Mouse (Mus musculus): ENCODE results near the gene Prkn. TPM values are rescaled to one million over a fixed set of nuclear protein-coding genes. Genes with fewer than 3 reads are reported as not detected.

Gene Prkn
- polyA plus RNA-seq, 1 experiment from 2014 or later = 1.5 TPM

DNA sequence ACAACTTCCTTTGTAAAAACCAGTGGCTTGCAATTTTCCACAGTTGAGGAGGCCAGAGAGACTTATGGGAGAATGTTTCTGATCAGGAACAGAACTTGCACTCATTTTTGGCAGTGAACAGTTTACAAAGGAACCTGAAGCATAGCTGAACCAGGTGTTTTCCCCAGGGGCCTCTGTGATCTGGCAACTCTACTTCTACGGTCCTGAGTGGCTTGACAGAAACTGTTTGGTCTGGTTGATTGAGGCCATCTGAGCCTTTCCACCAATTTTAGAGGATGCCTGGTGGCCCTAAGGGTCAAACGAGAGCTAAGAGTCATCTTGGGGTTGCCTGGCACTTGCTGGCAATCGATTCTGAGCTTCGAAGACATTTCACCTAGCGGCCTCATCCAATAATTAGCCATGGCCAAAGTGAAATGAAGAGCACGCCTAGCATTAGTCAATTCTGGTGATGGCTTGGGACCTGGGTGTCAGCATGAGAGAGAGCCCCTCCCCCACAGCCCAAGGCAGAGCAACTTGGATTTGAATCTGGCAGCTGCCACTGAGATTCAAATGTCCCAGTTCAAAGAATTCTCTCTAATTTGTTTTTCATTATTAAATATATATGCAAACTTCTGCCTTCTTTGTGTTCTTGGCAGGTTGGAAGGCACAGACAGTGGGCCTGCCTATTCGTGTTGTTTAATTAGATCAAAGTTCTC is 479.6 kb downstream of the Prkn start:
- ATAC-seq (ENCODE audit: low FRiP score) = no peak
- no peaks in the 10 kb centered on the region for H3K27me3 ChIP-seq
- H3K4me3 ChIP-seq (replicated peaks) = no peak overlapping the region
- no peaks in the 10 kb centered on the region for H3K9me3 ChIP-seq
- WGBS = 72% methylated on average over 7 of the region's 7 CpGs
- H3K9ac ChIP-seq = no peak overlapping the region
- H3K27ac ChIP-seq = no peak overlapping the region
- no peaks in the 10 kb centered on the region for H3K36me3 ChIP-seq (replicated peaks)
- H3K4me1 ChIP-seq = no peaks in the 10 kb centered on the region
- no peak overlapping the region for H3K4me2 ChIP-seq

DNA sequence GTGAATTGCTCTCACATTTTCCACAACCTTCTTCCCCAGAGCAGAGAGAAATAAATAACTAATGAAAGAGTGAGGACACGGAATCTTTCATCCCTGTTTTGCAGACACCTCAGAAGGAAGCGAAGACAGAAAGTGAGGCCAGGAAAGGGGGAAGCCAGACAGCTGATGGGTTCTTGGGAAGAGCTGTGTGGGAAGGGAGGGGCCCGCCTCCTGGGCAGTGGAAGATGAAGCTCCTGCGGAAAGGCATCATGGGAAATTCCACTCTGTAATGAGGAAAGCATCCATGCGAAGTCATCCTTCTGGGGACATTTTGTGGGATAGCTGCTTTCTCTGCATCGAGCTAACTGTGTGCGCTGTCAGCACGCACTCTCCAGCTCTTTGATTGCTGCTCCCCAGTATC is 491.9 kb downstream of the Prkn start:
- H3K4me3 ChIP-seq (replicated peaks) = no peak overlapping the region
- peak overlapping the region; percentile 32; the same call in 1 of the 2 replicates for H3K27ac ChIP-seq
- no peak overlapping the region for H3K9ac ChIP-seq
- no peaks in the 10 kb centered on the region for H3K9me3 ChIP-seq
- ATAC-seq (ENCODE audit: low FRiP score) = no peak
- no peaks in the 10 kb centered on the region for H3K36me3 ChIP-seq (replicated peaks)
- no peaks in the 10 kb centered on the region for H3K27me3 ChIP-seq
- 68% methylated on average over 8 of the region's 8 CpGs for WGBS
- H3K4me1 ChIP-seq = peaks cover 13% of the 10 kb centered on the region; the same call in 1 of the 2 replicates
- H3K4me2 ChIP-seq = no peak overlapping the region

DNA sequence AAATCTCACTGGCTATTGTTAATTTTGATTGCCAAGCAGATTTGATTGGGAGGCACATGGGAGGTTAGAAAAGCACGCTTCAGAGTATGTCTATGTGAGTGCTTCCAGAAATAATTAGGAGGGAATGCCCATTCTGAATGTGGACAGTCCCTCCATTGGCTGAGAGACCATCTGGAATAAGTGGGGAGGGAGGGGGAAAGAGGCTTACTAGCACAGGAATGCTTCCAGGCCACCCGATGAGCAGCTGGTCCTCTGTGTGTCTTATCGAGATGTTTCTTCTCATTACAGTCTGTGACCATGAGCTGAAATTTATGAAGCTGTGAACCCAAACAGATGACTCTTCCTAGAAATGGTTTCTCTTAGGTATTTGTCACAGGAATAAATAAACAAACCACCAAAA is 493.6 kb downstream of the Prkn start:
- H3K9ac ChIP-seq = no peak overlapping the region
- no peak overlapping the region for H3K4me3 ChIP-seq (replicated peaks)
- no peak for ATAC-seq (ENCODE audit: low FRiP score)
- peaks cover 13% of the 10 kb centered on the region; the same call in 1 of the 2 replicates for H3K4me1 ChIP-seq
- WGBS = 84% methylated on average over 3 of the region's 3 CpGs
- H3K36me3 ChIP-seq (replicated peaks) = no peaks in the 10 kb centered on the region
- no peaks in the 10 kb centered on the region for H3K9me3 ChIP-seq
- no peak overlapping the region for H3K4me2 ChIP-seq
- no peak overlapping the region for H3K27ac ChIP-seq
- H3K27me3 ChIP-seq = no peaks in the 10 kb centered on the region

DNA sequence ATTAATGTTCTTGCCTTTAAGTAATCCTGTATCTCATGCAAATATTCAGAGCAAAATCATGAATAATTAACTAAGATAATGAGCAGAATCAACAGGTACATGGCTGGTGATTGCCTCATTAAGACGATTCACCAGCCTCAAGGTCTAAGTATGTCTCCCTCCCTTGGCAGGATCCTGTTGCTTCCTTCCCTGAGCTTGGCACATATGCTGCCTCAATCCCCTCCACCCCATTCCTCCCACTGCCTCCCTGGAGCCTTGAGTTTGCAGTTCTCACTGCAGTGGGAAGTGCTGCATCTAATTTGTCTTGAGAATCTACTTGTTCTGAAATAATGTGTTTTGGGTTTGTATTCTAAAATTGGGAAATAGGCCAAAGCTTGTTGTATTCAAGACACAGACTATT is 496.0 kb downstream of the Prkn start:
- ATAC-seq (ENCODE audit: low FRiP score) = no peak
- H3K4me2 ChIP-seq = no peak overlapping the region
- WGBS = 55% methylated on average over 1 of the region's 1 CpGs
- no peak overlapping the region for H3K9ac ChIP-seq
- no peaks in the 10 kb centered on the region for H3K27me3 ChIP-seq
- H3K27ac ChIP-seq = no peak overlapping the region
- H3K36me3 ChIP-seq (replicated peaks) = no peaks in the 10 kb centered on the region
- H3K4me1 ChIP-seq = peaks cover 10% of the 10 kb centered on the region; the same call in 1 of the 2 replicates
- H3K9me3 ChIP-seq = no peaks in the 10 kb centered on the region
- H3K4me3 ChIP-seq (replicated peaks) = no peak overlapping the region

DNA sequence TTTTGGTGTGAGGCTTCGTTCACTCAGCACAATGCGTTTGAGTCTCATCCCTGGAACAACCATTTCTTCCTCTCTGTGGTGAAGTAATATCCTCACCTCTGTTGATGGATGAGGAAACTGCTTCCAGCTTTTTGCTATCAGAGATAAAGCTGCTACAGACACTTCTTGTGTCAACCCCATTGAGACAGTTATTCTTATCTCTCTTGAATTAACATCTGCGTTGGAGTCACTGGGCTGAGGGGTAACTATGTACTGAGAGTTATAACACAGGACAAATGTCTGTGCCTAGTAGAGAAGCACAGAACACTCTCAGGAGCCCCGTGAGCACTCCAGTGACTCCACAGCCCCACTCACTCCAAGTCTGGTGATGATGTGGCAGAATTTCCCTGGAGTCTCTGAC is 500.2 kb downstream of the Prkn start:
- WGBS = 88% methylated on average over 4 of the region's 4 CpGs
- H3K4me1 ChIP-seq = no peaks in the 10 kb centered on the region
- ATAC-seq (ENCODE audit: low FRiP score) = no peak
- no peak overlapping the region for H3K27ac ChIP-seq
- H3K4me3 ChIP-seq (replicated peaks) = no peak overlapping the region
- H3K9ac ChIP-seq = no peak overlapping the region
- no peaks in the 10 kb centered on the region for H3K27me3 ChIP-seq
- no peaks in the 10 kb centered on the region for H3K36me3 ChIP-seq (replicated peaks)
- H3K9me3 ChIP-seq = no peaks in the 10 kb centered on the region
- H3K4me2 ChIP-seq = no peak overlapping the region

DNA sequence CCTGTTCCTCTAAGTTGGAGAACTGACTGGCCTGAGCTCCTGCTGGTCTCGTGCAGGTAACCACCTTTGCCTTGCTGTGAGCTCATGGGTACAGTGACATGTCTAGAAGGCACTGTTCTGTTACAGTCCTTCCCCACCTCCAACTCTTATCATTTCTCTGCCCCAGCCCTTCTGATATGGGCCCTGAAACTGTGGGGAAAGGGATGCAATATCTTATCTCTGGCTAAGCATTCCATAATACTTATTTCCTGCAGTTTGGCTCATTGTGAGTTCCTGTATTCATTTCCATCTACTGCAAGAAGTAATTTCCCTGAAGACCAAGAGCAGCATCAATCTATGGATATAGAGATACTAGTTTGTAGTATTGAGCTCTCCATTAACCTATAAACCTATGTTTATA is 506.1 kb downstream of the Prkn start:
- Histone ChIP-seq H3K36me3 (replicated peaks) (no peaks in the 10 kb centered on the region), H3K27me3 (no peaks in the 10 kb centered on the region), H3K4me2 (no peak overlapping the region), H3K4me3 (replicated peaks) (no peak overlapping the region), H3K9me3 (no peaks in the 10 kb centered on the region), H3K4me1 (no peaks in the 10 kb centered on the region), H3K9ac (no peak overlapping the region), H3K27ac (no peak overlapping the region)
- 94% methylated on average over 1 of the region's 1 CpGs for WGBS
- no peak for ATAC-seq (ENCODE audit: low FRiP score)

DNA sequence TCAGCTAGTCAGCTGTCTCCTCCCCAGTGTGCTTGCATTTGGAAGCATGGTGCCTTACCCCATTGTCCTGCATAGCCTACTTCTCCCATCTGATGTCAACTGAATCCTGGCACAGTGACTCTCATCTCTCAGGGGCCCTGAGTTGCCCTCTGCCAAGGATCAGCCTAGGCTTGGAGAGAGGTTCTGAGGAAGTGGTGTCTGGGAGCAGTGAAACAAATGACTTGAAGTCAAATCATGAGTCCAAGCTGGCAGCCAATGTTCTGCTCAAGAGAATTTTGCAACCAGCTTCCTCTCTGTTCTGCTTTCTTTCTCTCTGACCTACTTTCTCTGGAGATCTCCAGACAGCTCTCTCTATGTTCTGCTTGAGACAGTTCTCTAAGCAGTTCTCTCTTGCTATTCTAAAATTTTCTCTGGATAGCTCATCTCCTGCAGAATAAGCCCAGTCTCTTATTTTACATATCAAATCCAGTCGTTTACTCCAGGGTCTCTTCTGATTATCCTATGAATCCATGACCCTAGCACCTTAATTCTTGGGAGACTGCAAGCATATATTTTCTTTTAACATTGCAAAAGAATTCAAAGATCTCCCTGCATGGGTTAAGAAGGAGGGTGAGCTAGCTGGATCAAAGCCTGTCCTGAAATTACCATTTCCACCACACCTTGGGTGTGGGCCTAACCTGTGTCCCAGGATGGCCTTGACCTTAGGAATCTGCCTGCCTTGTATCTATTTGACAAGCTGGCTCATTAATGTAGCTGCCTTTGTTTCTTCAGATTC is 512.8 kb downstream of the Prkn start:
- H3K9me3 ChIP-seq = no peaks in the 10 kb centered on the region
- H3K4me1 ChIP-seq = no peaks in the 10 kb centered on the region
- H3K36me3 ChIP-seq (replicated peaks) = no peaks in the 10 kb centered on the region
- no peak for ATAC-seq (ENCODE audit: low FRiP score)
- H3K27me3 ChIP-seq = no peaks in the 10 kb centered on the region
- no peak overlapping the region for H3K4me2 ChIP-seq
- WGBS = 44% methylated on average over 1 of the region's 1 CpGs
- H3K9ac ChIP-seq = no peak overlapping the region
- no peak overlapping the region for H3K27ac ChIP-seq
- no peak overlapping the region for H3K4me3 ChIP-seq (replicated peaks)

DNA sequence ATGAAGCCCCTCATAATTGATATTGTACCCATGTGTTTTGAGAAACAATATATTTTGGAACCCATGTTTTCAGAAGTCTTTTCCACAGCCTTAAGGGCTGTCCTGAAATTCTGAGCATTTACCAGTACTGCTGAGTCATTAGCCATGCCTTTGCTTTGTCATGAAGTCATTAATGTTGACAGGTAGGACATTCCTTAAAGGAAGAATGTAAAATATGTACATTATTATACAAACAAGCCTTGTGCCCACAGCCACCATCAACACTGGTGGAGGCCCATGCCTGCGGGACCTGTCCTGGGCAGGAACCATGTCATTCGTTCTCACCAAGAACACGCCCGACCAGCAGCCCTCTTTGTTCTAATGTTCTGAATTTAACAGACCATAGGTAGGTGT is 513.4 kb downstream of the Prkn start:
- H3K27ac ChIP-seq = no peak overlapping the region
- WGBS = 95% methylated on average over 4 of the region's 4 CpGs
- H3K36me3 ChIP-seq (replicated peaks) = no peaks in the 10 kb centered on the region
- no peaks in the 10 kb centered on the region for H3K9me3 ChIP-seq
- ATAC-seq (ENCODE audit: low FRiP score) = no peak
- no peaks in the 10 kb centered on the region for H3K27me3 ChIP-seq
- H3K4me1 ChIP-seq = no peaks in the 10 kb centered on the region
- H3K4me3 ChIP-seq (replicated peaks) = no peak overlapping the region
- no peak overlapping the region for H3K9ac ChIP-seq
- H3K4me2 ChIP-seq = no peak overlapping the region

DNA sequence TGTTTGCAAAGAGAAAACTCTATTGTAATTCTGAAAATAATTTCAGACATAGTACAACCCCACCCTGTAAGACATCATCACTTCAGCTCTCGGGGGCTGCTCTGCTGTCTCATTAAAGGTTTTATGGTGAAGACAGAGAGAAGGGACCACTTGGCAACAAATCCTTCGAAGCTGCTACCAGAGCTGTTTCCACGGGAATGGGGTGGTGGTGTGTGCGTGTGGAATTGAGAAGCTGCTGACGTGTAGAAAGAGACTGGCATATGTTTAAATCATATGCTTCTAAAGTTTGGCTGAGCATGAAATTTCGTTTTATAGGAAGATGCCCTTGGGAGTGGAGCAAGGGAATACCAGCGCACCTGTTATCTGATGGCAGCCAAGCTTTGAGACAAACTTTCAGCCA is 514.2 kb downstream of the Prkn start:
- Histone ChIP-seq H3K9ac (no peak overlapping the region), H3K4me1 (no peaks in the 10 kb centered on the region), H3K9me3 (no peaks in the 10 kb centered on the region), H3K4me2 (no peak overlapping the region), H3K36me3 (replicated peaks) (no peaks in the 10 kb centered on the region), H3K27me3 (no peaks in the 10 kb centered on the region), H3K4me3 (replicated peaks) (no peak overlapping the region), H3K27ac (no peak overlapping the region)
- no peak for ATAC-seq (ENCODE audit: low FRiP score)
- WGBS = 89% methylated on average over 7 of the region's 7 CpGs

DNA sequence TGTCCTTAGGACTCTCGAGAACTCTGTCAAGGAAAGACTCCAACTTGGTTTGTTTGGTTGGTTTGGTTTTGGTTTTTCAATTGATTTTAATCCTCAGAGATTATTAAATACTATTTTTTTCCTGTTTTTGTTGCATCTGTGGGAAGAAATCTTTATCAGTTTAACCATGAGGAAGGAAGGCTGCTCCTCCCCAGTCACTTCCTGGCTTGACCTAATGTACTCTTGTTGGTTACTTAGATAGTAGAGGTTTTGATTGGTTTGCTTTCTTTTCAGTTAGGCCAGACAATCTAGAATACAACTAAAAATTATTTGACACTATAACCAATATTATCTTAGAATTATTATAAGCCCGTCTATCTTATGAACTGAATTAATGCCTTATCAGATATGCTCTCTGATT is 535.3 kb downstream of the Prkn start:
- no peaks in the 10 kb centered on the region for H3K36me3 ChIP-seq (replicated peaks)
- H3K27ac ChIP-seq = no peak overlapping the region
- no peaks in the 10 kb centered on the region for H3K9me3 ChIP-seq
- no peak overlapping the region for H3K4me3 ChIP-seq (replicated peaks)
- no peak overlapping the region for H3K9ac ChIP-seq
- no peak for ATAC-seq (ENCODE audit: low FRiP score)
- no peaks in the 10 kb centered on the region for H3K27me3 ChIP-seq
- 96% methylated on average over 2 of the region's 2 CpGs for WGBS
- H3K4me2 ChIP-seq = no peak overlapping the region
- no peaks in the 10 kb centered on the region for H3K4me1 ChIP-seq

DNA sequence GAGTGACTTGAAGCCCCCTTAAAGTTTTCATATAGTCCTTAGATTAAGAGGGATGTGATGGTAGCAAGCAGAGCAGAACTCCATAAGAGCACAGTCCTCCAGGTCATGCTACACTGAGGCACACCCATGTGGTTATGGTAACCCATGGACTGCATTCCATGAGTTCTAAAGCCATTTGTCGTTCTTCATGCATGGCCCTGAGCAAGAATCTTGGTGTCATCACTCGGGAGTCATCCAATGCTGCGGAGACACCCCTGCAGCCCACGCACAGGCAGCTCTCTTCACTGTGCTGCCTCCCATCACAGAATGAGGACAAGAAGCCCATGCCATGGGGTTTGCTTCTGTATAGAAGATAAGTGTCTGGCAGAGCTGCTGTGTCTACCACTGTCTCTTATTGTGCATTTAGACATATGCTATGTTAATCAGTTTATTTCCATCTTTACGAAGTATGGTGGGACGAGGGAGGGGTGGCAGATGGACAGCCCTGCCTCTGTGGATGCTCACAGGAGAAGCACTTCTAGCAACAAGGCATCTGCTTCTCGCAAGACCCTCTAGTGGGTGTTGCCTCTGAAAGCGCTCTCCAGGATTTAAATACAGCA is 543.3 kb downstream of the Prkn start:
- Histone ChIP-seq H3K9me3 (no peaks in the 10 kb centered on the region), H3K4me1 (no peaks in the 10 kb centered on the region), H3K9ac (no peak overlapping the region), H3K36me3 (replicated peaks) (no peaks in the 10 kb centered on the region), H3K27me3 (no peaks in the 10 kb centered on the region), H3K4me2 (no peak overlapping the region), H3K4me3 (replicated peaks) (no peak overlapping the region), H3K27ac (no peak overlapping the region)
- WGBS = 91% methylated on average over 8 of the region's 8 CpGs
- no peak for ATAC-seq (ENCODE audit: low FRiP score)

DNA sequence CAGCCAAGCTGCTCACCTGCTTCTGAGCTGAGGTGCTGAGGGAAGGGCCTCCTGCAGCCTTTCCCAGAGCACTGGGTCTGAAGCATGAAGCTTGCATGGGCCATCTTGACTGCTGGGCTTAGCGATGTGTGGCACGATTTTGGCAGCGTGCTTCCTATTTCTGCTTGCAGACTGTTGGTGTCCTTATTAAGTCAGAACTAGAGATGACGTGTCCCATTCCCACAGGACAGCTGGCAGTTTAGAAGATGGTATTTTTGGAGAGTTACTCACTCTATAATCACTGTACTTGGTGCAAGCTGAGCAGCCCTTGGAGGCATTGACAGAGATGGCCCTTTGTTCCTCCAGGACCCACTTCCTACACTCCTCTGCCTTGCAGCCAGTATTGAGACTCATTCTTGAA is 545.1 kb downstream of the Prkn start:
- ATAC-seq (ENCODE audit: low FRiP score) = no peak
- no peaks in the 10 kb centered on the region for H3K4me1 ChIP-seq

More for the DNA sequence above, 545.1 kb downstream of the Prkn start:
- no peak overlapping the region for H3K4me3 ChIP-seq (replicated peaks)
- no peak overlapping the region for H3K27ac ChIP-seq
- no peak overlapping the region for H3K4me2 ChIP-seq
- no peaks in the 10 kb centered on the region for H3K9me3 ChIP-seq
- H3K36me3 ChIP-seq (replicated peaks) = no peaks in the 10 kb centered on the region
- H3K9ac ChIP-seq = no peak overlapping the region
- no peaks in the 10 kb centered on the region for H3K27me3 ChIP-seq
- 96% methylated on average over 4 of the region's 4 CpGs for WGBS
